In the genomic region with DNA sequence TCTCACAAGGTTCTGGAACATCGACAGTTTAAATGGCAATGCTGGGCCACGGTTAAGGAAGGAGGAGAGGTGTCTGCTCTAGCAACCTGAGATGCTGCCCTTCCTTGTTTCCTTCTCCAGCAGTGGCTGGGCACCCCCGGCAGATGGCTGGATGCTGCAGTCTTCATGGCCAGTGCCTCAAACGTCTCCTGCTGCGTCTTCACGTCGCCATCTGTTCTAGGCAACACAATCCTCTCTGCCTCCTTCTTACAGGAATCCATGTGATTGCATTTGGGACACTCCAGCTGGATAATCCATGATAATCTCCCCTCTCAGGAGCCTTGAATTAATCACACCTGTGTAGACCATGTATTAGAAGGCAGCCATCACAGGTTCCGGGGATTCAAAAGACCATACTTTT, we compare ENCODE assay signal across 17 mouse cellular contexts. TPM values are rescaled to one million over a fixed set of nuclear protein-coding genes. Genes with fewer than 3 reads are reported as not detected.
DNase-seq lines count a peak whose midpoint lies in the region; TF ChIP-seq lines count a peak whose summit lies in the region.
"Had no signal": no experiment of that assay in that cellular context is flagged by ENCODE, and none has a peak within 500 bp of the region (broad histone marks: within the 10 kb centered on the region; RNA-seq: fewer than 3 reads in every experiment).

No protein-coding gene starts in this region.

- no peak for TF ChIP-seq CTCF in brain, embryonic 14.5 days (IDR thresholded peaks at IDR 0.05; ENCODE audit: borderline replicate concordance, extremely low read depth, insufficient read depth, insufficient read length)

- TF ChIP-seq POLR2A in brain, embryonic 14.5 days (IDR thresholded peaks at IDR 0.05; ENCODE audit: borderline replicate concordance, extremely low read depth, insufficient read depth, insufficient read length, poor library complexity, severe bottlenecking): no peak

- DNase-seq in brain, embryonic 14.5 days (ENCODE audit: low read depth): peak; percentile 2
- DNase-seq in cerebellum, adult 11 months: peak; percentile 59
- DNase-seq in cerebellum, adult 9-11 months: peak; percentile 80
- peak; percentile 76 for DNase-seq in retina, postnatal 1 day
- no peak for DNase-seq in urinary bladder, postnatal 10 days (ENCODE audit: low spot score)
- no peak for DNase-seq in frontal cortex, postnatal 10 days (ENCODE audit: low spot score in 2 of 2)
- no peak for DNase-seq in layer of hippocampus, postnatal 36 days
- DNase-seq: adrenal gland, adult 8-10 months; gastrocnemius, postnatal 25 days; heart, adult 18-20 months; heart, postnatal 10 days; kidney, postnatal 25 days; liver; lung, postnatal 36 days; thymus, postnatal 14 days had no signal

RNA-seq across cellular contexts. Expression of a gene that starts 4.9 kb away (rescaled TPM):
- 14.4 and 26.3 TPM in 2 replicates for polyA plus RNA-seq in brain, embryonic 14.5 days (2012; rRNA removed)
- total RNA-seq in layer of hippocampus, postnatal 36 days (2021): 100 to 1,000 TPM; 308 to 321 TPM
- total RNA-seq: megakaryocyte-erythroid progenitor cell, adult 5-6 weeks had no signal
- polyA plus RNA-seq: C2C12 had no signal

Comparison
In these comparisons a context has a peak if more than half of its experiments do, and no peak if none do; other contexts are left out.
1. DNase-seq: peak in brain, embryonic 14.5 days (single experiment), cerebellum, adult 11 months (single experiment), cerebellum, adult 9-11 months (single experiment) and retina, postnatal 1 day (single experiment); none in urinary bladder, postnatal 10 days (single experiment), frontal cortex, postnatal 10 days (0 of 2) and layer of hippocampus, postnatal 36 days (0 of 2).